Mouse (Mus musculus) brain, embryonic 14.5 days (tissue): Measurements from ENCODE around the gene Itgb2.

Source experiments
- CTCF ChIP-seq: fragments of 200-500 bp; IDR thresholded peaks from 2 replicates; pipeline ENCODE4 v1.5.1; 2012; ENCODE audit warnings: inconsistent platforms, mild to moderate bottlenecking, moderate library complexity, borderline replicate concordance; ENCODE audit not compliant: insufficient read depth, insufficient read length; ENCODE audit errors: extremely low read depth
- POLR2A ChIP-seq: fragments of 200-500 bp; IDR thresholded peaks from 2 replicates; pipeline ENCODE4 v1.6.1; 2012; ENCODE audit warnings: mild to moderate bottlenecking, inconsistent platforms, borderline replicate concordance; ENCODE audit not compliant: poor library complexity, insufficient read depth, insufficient read length, severe bottlenecking; ENCODE audit errors: extremely low read depth

DNA sequence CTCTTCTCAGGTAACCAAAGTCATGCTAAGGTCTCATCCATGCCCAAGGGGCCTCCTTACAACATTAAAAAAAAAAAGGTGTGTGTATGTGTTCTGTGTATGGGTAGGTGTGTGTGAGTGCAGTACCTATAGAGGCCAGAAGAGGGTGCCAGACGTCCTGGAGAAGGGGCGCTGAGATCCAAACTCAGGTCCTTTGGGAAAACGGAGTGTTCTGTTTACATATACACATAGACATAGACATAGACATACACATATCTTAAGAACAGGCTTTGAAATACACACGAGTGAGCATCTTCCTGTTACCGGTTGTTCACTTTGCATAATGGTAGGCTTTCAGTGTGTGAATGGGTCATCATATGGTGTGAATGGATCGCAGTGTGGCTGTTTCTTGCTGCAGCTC lies 74.1 kb downstream of the Itgb2 start:
- TF ChIP-seq CTCF (peak; percentile 28; the same call in 1 of the 2 replicates), POLR2A (no peak)
